Mouse (Mus musculus) neural tube, embryonic 14.5 days (tissue): ENCODE data around the gene Isl1. TPM values are rescaled to one million over a fixed set of nuclear protein-coding genes. Genes with fewer than 3 reads are reported as not detected.

Source experiments
- ATAC-seq: fragments of 200-750 bp; cut with Nextera tagmentation; 2 replicates; pipeline ENCODE4 v1.8.0; 2017; ENCODE audit warnings: low read depth, mild to moderate bottlenecking, moderate TSS enrichment, moderate library complexity
- H3K27ac ChIP-seq: fragments of 300-500 bp; sonication (generic); 2 replicates; pipeline ENCODE4 v1.5.1; 2014; ENCODE audit warnings: low read depth, mild to moderate bottlenecking, control low read depth, low read length, moderate library complexity, mixed read lengths
- H3K27me3 ChIP-seq: fragments of 300-500 bp; sonication (generic); 2 replicates; pipeline ENCODE4 v1.6.1; 2014; ENCODE audit warnings: low read length; ENCODE audit not compliant: control insufficient read depth, insufficient read depth
- H3K36me3 ChIP-seq: fragments of 300-500 bp; sonication (generic); 2 replicates; pipeline ENCODE4 v1.6.1; 2014; ENCODE audit warnings: low read length, mixed read lengths; ENCODE audit not compliant: control insufficient read depth, insufficient read depth
- H3K4me1 ChIP-seq: fragments of 300-500 bp; sonication (generic); 2 replicates; pipeline ENCODE4 v1.6.1; 2014; ENCODE audit warnings: low read length; ENCODE audit not compliant: control insufficient read depth, insufficient read depth
- H3K4me2 ChIP-seq: fragments of 300-500 bp; sonication (generic); 2 replicates; pipeline ENCODE4 v1.6.1; 2014; ENCODE audit warnings: mild to moderate bottlenecking, low read depth, low read length, control low read depth
- H3K4me3 ChIP-seq: fragments of 300-500 bp; sonication (generic); 2 replicates; pipeline ENCODE4 v1.5.1; 2014; ENCODE audit warnings: low read depth, low read length, control low read depth, mixed read lengths
- H3K9ac ChIP-seq: fragments of 300-500 bp; sonication (generic); replicated peaks from 2 replicates; pipeline ENCODE4 v1.6.1; 2014; ENCODE audit warnings: low read depth, mild to moderate bottlenecking, control low read depth, low read length, mixed read lengths
- H3K9me3 ChIP-seq: fragments of 300-500 bp; sonication (generic); 2 replicates; pipeline ENCODE4 v1.6.1; 2016; ENCODE audit warnings: low read length; ENCODE audit not compliant: control insufficient read depth
- WGBS: fragments of 180-500 bp; shearing (Covaris S2); extraction: QIAGEN DNeasy Blood & Tissue Kit; methylation state at CpG from one replicate; pipeline ENCODE4 v1.1.7; 2014; 5-methylcytosine and 5-hydroxymethylcytosine counted together
- polyA plus RNA-seq: library from polyadenylated mRNA; unstranded; fragments of >200 nt; fragmentation: Nextera tagmentation; extraction: Ambion mirVana; gene quantifications from 2 replicates; pipeline ENCODE4 v1.2.1, GENCODE M21; 2014

The Isl1 gene
- polyA plus RNA-seq = 30.4 and 85.9 TPM in 2 replicates

- peak within 1 kb of the TSS; percentile 73 for H3K4me2 ChIP-seq
- no peaks in the 10 kb centered on the region; the same call in 1 of the 2 replicates for H3K9me3 ChIP-seq
- no peaks in the 10 kb centered on the region for H3K36me3 ChIP-seq
- H3K4me1 ChIP-seq = peaks cover 4% of the 10 kb centered on the region
- peak within 1 kb of the TSS; percentile 44 for H3K4me3 ChIP-seq
- peak within 1 kb of the TSS; percentile 55 for H3K27ac ChIP-seq
- peak within 1 kb of the TSS; percentile 51 for H3K9ac ChIP-seq
- ATAC-seq = peak; percentile 89
- H3K27me3 ChIP-seq = peaks cover 62% of the 10 kb centered on the region
- under 1% methylated on average over 79 of the region's 82 CpGs for WGBS
Measured at GRCm38 (mm10) chr13:116309584-116310462, at the start of gene Isl1. Gene Isl1, minus strand, starts transcription at chr13:116309689.

GRCm38 (mm10) chr13:116335763-116336162 is 26.3 kb upstream of the Isl1 start:
- Histone ChIP-seq H3K4me1 (no peaks in the 10 kb centered on the region), H3K27me3 (no peaks in the 10 kb centered on the region), H3K9me3 (no peaks in the 10 kb centered on the region), H3K9ac (no peak overlapping the region), H3K36me3 (no peaks in the 10 kb centered on the region), H3K4me2 (no peak overlapping the region), H3K4me3 (no peak overlapping the region), H3K27ac (no peak overlapping the region)
- WGBS = 72% methylated on average over 3 of the region's 3 CpGs
- no peak for ATAC-seq

- H3K9ac ChIP-seq = no peak overlapping the region
- ATAC-seq = no peak
- no peaks in the 10 kb centered on the region for H3K36me3 ChIP-seq
- peaks cover 45% of the 10 kb centered on the region for H3K27me3 ChIP-seq
- H3K27ac ChIP-seq = peak overlapping the region; percentile 39
- no peak overlapping the region; the same call in 1 of the 2 replicates for H3K4me2 ChIP-seq
- peaks cover 4% of the 10 kb centered on the region for H3K4me1 ChIP-seq
- WGBS = under 1% methylated on average over 28 of the region's 28 CpGs
- H3K4me3 ChIP-seq = 0 out of 2 replicates have a peak overlapping the region, but pooled peaks have one; percentile 5
- H3K9me3 ChIP-seq = no peaks in the 10 kb centered on the region; the same call in 1 of the 2 replicates
Measured at GRCm38 (mm10) chr13:116313636-116314530, 4.4 kb upstream of the Isl1 start.

- Histone ChIP-seq H3K27me3 (peaks cover 55% of the 10 kb centered on the region), H3K4me2 (peak overlapping the region; percentile 2; the same call in 1 of the 2 replicates), H3K4me3 (0 out of 2 replicates have a peak overlapping the region, but pooled peaks have one; percentile 9), H3K27ac (no peak overlapping the region), H3K9ac (no peak overlapping the region), H3K4me1 (peaks cover 4% of the 10 kb centered on the region), H3K9me3 (no peaks in the 10 kb centered on the region; the same call in 1 of the 2 replicates), H3K36me3 (no peaks in the 10 kb centered on the region)
- 3% methylated on average over 13 of the region's 13 CpGs for WGBS
- no peak for ATAC-seq
Measured at GRCm38 (mm10) chr13:116311871-116312720, 2.6 kb upstream of the Isl1 start.

- no peak overlapping the region for H3K27ac ChIP-seq
- no peak overlapping the region for H3K9ac ChIP-seq
- ATAC-seq = no peak
- H3K4me2 ChIP-seq = no peak overlapping the region
- no peak overlapping the region for H3K4me3 ChIP-seq
- peaks cover 4% of the 10 kb centered on the region for H3K4me1 ChIP-seq
- H3K9me3 ChIP-seq = no peaks in the 10 kb centered on the region; the same call in 1 of the 2 replicates
- peaks cover 61% of the 10 kb centered on the region for H3K27me3 ChIP-seq
- WGBS = 5% methylated on average over 4 of the region's 4 CpGs
- no peaks in the 10 kb centered on the region for H3K36me3 ChIP-seq
Measured at GRCm38 (mm10) chr13:116311011-116311410, 1.5 kb upstream of the Isl1 start.

- Histone ChIP-seq H3K27me3 (peaks cover 61% of the 10 kb centered on the region), H3K4me1 (peaks cover 4% of the 10 kb centered on the region), H3K27ac (peak overlapping the region; percentile 49; the same call in 1 of the 2 replicates), H3K9me3 (no peaks in the 10 kb centered on the region; the same call in 1 of the 2 replicates), H3K4me2 (no peak overlapping the region), H3K9ac (no peak overlapping the region), H3K4me3 (peak overlapping the region; percentile 44; the same call in 1 of the 2 replicates), H3K36me3 (no peaks in the 10 kb centered on the region)
- under 1% methylated on average over 9 of the region's 9 CpGs for whole genome bisulfite sequencing
- no peak for ATAC-seq
Measured at GRCm38 (mm10) chr13:116310463-116310765, 925 bp upstream of the Isl1 start.

- peak overlapping the region; percentile 44 for H3K4me3 ChIP-seq
- H3K9me3 ChIP-seq = no peaks in the 10 kb centered on the region; the same call in 1 of the 2 replicates
- H3K36me3 ChIP-seq = no peaks in the 10 kb centered on the region
- peak; percentile 41 for ATAC-seq
- 2% methylated on average over 18 of the region's 18 CpGs for WGBS
- H3K4me1 ChIP-seq = peaks cover 4% of the 10 kb centered on the region
- H3K27ac ChIP-seq = peak overlapping the region; percentile 55; the same call in 1 of the 2 replicates
- H3K27me3 ChIP-seq = peaks cover 59% of the 10 kb centered on the region
- peak overlapping the region; percentile 73 for H3K4me2 ChIP-seq
- H3K9ac ChIP-seq = peak overlapping the region; percentile 32; the same call in 1 of the 2 replicates
Measured at GRCm38 (mm10) chr13:116308933-116309583, 431 bp downstream of the Isl1 start.
